Mouse (Mus musculus) intestine, postnatal 0 days (tissue): ENCODE measurements around the gene Dmac2. TPM values are rescaled to one million over a fixed set of nuclear protein-coding genes. Genes with fewer than 3 reads are reported as not detected.

Experiments
- ATAC-seq: fragments of 200-750 bp; cut with Nextera tagmentation; 2 replicates; pipeline ENCODE4 v1.8.0; 2017; ENCODE audit warnings: mild to moderate bottlenecking, moderate TSS enrichment, moderate library complexity
- H3K27ac ChIP-seq: fragments of 300-500 bp; sonication (generic); 2 replicates; pipeline ENCODE4 v1.5.1; 2014; ENCODE audit warnings: mild to moderate bottlenecking, low read depth, low read length, moderate library complexity
- H3K27me3 ChIP-seq: fragments of 300-500 bp; sonication (generic); replicated peaks from 2 replicates; pipeline ENCODE4 v1.6.1; 2014; ENCODE audit warnings: low read length, mixed read lengths; ENCODE audit not compliant: control insufficient read depth, insufficient read depth
- H3K36me3 ChIP-seq: fragments of 300-500 bp; sonication (generic); 2 replicates; pipeline ENCODE4 v1.6.1; 2014; ENCODE audit warnings: mild to moderate bottlenecking, moderate library complexity; ENCODE audit not compliant: control insufficient read depth, insufficient read depth
- H3K4me1 ChIP-seq: fragments of 300-500 bp; sonication (generic); replicated peaks from 2 replicates; pipeline ENCODE4 v1.6.1; 2014; ENCODE audit warnings: antibody characterized with exemption, low read length, mixed read lengths; ENCODE audit not compliant: control insufficient read depth, insufficient read depth
- H3K4me2 ChIP-seq: fragments of 300-500 bp; sonication (generic); replicated peaks from 2 replicates; pipeline ENCODE4 v1.6.1; 2014; ENCODE audit warnings: low read depth, mild to moderate bottlenecking, moderate library complexity
- H3K4me3 ChIP-seq: fragments of 300-500 bp; sonication (generic); 2 replicates; pipeline ENCODE4 v1.5.1; 2014; ENCODE audit warnings: low read depth, low read length
- H3K9ac ChIP-seq: fragments of 300-500 bp; sonication (generic); 2 replicates; pipeline ENCODE4 v1.6.1; 2014; ENCODE audit warnings: mild to moderate bottlenecking, low read depth, low read length
- H3K9me3 ChIP-seq: fragments of 300-500 bp; sonication (generic); 2 replicates; pipeline ENCODE4 v1.6.1; 2016; ENCODE audit warnings: mixed run types; ENCODE audit not compliant: control insufficient read depth
- CTCF ChIP-seq: sonication (generic); IDR thresholded peaks from 2 replicates; pipeline ENCODE4 v1.5.1; 2016; ENCODE audit warnings: low read depth, mild to moderate bottlenecking, control low read depth, antibody characterized with exemption, moderate library complexity
- WGBS: fragments of 180-500 bp; shearing (Covaris S2); extraction: QIAGEN DNeasy Blood & Tissue Kit; methylation state at CpG from one replicate; pipeline ENCODE4 v1.1.7; 2014; 5-methylcytosine and 5-hydroxymethylcytosine counted together
- polyA plus RNA-seq: library from polyadenylated mRNA; unstranded; fragments of >200 nt; fragmentation: Nextera tagmentation; extraction: Ambion mirVana; gene quantifications from 2 replicates; pipeline ENCODE4 v1.2.1, GENCODE M21; 2015

The Dmac2 gene
- polyA plus RNA-seq, 1 experiment from 2014 or later, result 29.0 TPM

- no peak overlapping the region for H3K27ac ChIP-seq
- H3K4me3 ChIP-seq, result peak overlapping the region; percentile 31; the same call in 1 of the 2 replicates
- H3K4me1 ChIP-seq, result peaks cover 6% of the 10 kb centered on the region
- no peak overlapping the region for H3K9ac ChIP-seq
- H3K36me3 ChIP-seq, result no peaks in the 10 kb centered on the region
- no peak for TF ChIP-seq CTCF
- WGBS, result 84% methylated on average over 5 of the region's 5 CpGs
- no peaks in the 10 kb centered on the region for H3K27me3 ChIP-seq
- ATAC-seq, result no peak
- H3K4me2 ChIP-seq, result peak overlapping the region; percentile 64
- no peaks in the 10 kb centered on the region for H3K9me3 ChIP-seq
These were observed 5.1 kb upstream of the Dmac2 start for GRCm38 (mm10) chr7:25614086-25614485.

- TF ChIP-seq CTCF, result no peak
- H3K4me1 ChIP-seq, result peaks cover 6% of the 10 kb centered on the region
- WGBS, result 56% methylated on average over 21 of the region's 21 CpGs
- H3K27ac ChIP-seq, result peak overlapping the region; percentile 95
- H3K36me3 ChIP-seq, result no peaks in the 10 kb centered on the region
- peak overlapping the region; percentile 64 for H3K4me2 ChIP-seq
- H3K9me3 ChIP-seq, result no peaks in the 10 kb centered on the region
- no peaks in the 10 kb centered on the region for H3K27me3 ChIP-seq
- peak; percentile 21 for ATAC-seq
- H3K4me3 ChIP-seq, result peak overlapping the region; percentile 31
- H3K9ac ChIP-seq, result peak overlapping the region; percentile 50
These were observed 4.1 kb upstream of the Dmac2 start for GRCm38 (mm10) chr7:25614831-25615705.

- Histone ChIP-seq H3K27me3 (no peaks in the 10 kb centered on the region), H3K9me3 (no peaks in the 10 kb centered on the region), H3K4me1 (peaks cover 6% of the 10 kb centered on the region), H3K27ac (peak within 1 kb of the TSS; percentile 95), H3K9ac (peak within 1 kb of the TSS; percentile 50), H3K4me2 (peak within 1 kb of the TSS; percentile 64), H3K36me3 (peaks cover under 1% of the 10 kb centered on the region; the same call in 1 of the 2 replicates), H3K4me3 (peak within 1 kb of the TSS; percentile 31)
- 35% methylated on average over 5 of the region's 5 CpGs for WGBS
- TF ChIP-seq CTCF, result no peak
- ATAC-seq, result peak; percentile 87
These were observed 3.6 kb upstream of the Dmac2 start, which contains the start of gene Erich4 for GRCm38 (mm10) chr7:25615706-25616011. Gene Erich4 (minus strand): TSS chr7:25615892.

GRCm38 (mm10) chr7:25617376-25618160 lies 1.6 kb upstream of the Dmac2 start:
- peaks cover 6% of the 10 kb centered on the region for H3K4me1 ChIP-seq
- no peak overlapping the region for H3K4me2 ChIP-seq
- H3K9ac ChIP-seq, result no peak overlapping the region
- 73% methylated on average over 10 of the region's 10 CpGs for WGBS
- no peak overlapping the region for H3K4me3 ChIP-seq
- TF ChIP-seq CTCF, result no peak
- no peak for ATAC-seq
- H3K27ac ChIP-seq, result no peak overlapping the region
- no peaks in the 10 kb centered on the region for H3K9me3 ChIP-seq
- H3K36me3 ChIP-seq, result peaks cover 20% of the 10 kb centered on the region
- H3K27me3 ChIP-seq, result no peaks in the 10 kb centered on the region

- H3K4me1 ChIP-seq, result peaks cover 6% of the 10 kb centered on the region
- H3K9ac ChIP-seq, result peak overlapping the region; percentile 56
- H3K9me3 ChIP-seq, result no peaks in the 10 kb centered on the region
- peak overlapping the region; percentile 68 for H3K4me3 ChIP-seq
- H3K27ac ChIP-seq, result peak overlapping the region; percentile 51; the same call in 1 of the 2 replicates
- TF ChIP-seq CTCF, result no peak
- no peak for ATAC-seq
- WGBS, result 12% methylated on average over 5 of the region's 5 CpGs
- H3K4me2 ChIP-seq, result peak overlapping the region; percentile 73
- peaks cover 37% of the 10 kb centered on the region for H3K36me3 ChIP-seq
- no peaks in the 10 kb centered on the region for H3K27me3 ChIP-seq
These were observed 443 bp downstream of the Dmac2 start for GRCm38 (mm10) chr7:25619722-25619991.

- WGBS, result 89% methylated on average over 5 of the region's 5 CpGs
- Histone ChIP-seq H3K9me3 (no peaks in the 10 kb centered on the region), H3K36me3 (peaks cover 42% of the 10 kb centered on the region), H3K9ac (no peak overlapping the region), H3K4me2 (peak overlapping the region; percentile 73; the same call in 1 of the 2 replicates), H3K4me3 (no peak overlapping the region), H3K27ac (no peak overlapping the region), H3K4me1 (peaks cover 6% of the 10 kb centered on the region), H3K27me3 (no peaks in the 10 kb centered on the region)
- TF ChIP-seq CTCF, result no peak
- no peak for ATAC-seq
These were observed 887 bp downstream of the Dmac2 start for GRCm38 (mm10) chr7:25620101-25620500.
